Mouse (Mus musculus): Measurements from ENCODE around the gene Abca13. TPM values are rescaled to one million over a fixed set of nuclear protein-coding genes. Genes with fewer than 3 reads are reported as not detected.
"Not testable (repeated sequence)": the region's sequence is repeated elsewhere in the genome, so short reads cannot be mapped to it uniquely, and the experiment has no call there.

Abca13 gene
- total RNA-seq, 2 experiments from 2014 or later = 0.09 to 0.12 TPM

GRCm38 (mm10) chr11:9472400-9472799, 280.7 kb downstream of the Abca13 start:
- intact Hi-C loops (cut with DNase I) = no loop called here

GRCm38 (mm10) chr11:9481511-9481910, 289.8 kb downstream of the Abca13 start:
- DNase-seq (ENCODE audit: extremely low spot score in 1 of 2, low spot score in 2 of 2) = peak; percentile 25 to 36
- intact Hi-C loops (cut with DNase I) = loop anchor here (5.0 kb wide), 1 partner anchor 1651 kb away; no protein-coding TSS in a partner anchor

More at GRCm38 (mm10) chr11:9472400-9472799, 280.7 kb downstream of the Abca13 start:
- no peak for DNase-seq (ENCODE audit: extremely low spot score in 1 of 2, low spot score in 2 of 2)

DNA sequence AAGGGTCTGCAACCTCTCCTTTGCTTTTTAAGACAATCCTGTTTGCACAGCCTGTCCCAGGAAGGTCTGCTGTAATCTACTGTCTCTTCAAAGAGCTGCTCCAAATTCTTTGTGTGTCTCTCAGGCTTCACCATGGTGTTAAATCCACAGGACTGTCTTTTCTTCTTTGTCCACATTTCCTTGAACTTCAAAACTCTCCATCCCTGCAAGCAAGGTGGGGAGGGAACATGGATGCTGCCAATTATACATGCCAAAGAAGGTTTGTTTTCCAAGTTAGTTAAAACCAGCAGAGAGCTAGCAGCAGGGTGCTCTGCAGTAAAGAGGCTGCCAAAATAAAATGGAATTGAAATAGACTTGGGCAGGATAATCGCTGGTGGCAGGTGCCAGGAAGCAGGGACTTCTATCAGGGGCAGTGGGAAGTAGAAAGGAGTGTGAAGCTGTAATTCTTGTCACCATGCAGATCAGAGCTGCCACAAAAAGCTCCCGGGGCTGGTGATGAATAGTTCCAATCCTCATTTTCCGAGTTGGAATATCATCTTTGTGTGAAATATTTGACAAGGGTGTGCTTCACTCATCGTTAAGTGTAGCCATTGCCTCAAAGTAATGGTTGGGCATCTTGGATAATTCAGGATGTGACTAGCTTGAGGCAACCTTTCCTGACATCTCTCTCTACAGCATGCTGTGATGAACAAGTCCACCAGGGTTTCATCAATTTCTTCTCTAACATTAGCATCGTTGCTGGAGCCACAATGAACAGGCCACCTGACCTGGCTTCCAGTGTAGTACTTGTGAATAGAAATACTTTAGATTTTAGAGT, 308.8 kb downstream of the Abca13 start:
- peak; percentile 15 to 23 for DNase-seq (ENCODE audit: extremely low spot score in 1 of 2, low spot score in 2 of 2)
- intact Hi-C loops (cut with DNase I) = no loop called here

DNA sequence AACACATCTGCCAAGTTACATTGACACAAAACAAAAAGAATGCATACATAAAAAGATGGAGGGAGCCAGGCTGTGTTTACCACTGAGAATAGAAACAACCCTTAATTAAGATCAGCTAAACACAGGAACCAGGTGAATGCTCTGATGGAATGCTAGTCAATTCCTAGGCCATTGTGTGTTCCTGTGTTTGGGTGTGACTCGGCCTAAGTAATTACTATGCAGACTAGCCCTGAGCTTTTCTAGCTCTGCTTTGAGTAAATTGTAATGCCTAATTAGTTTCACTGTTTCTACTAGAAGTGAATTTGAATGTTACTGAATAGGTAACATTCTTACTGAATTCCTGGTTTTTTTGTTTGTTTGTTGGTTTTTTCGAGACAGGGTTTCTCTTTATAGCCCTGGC, 323.2 kb downstream of the Abca13 start:
- DNase-seq (ENCODE audit: extremely low spot score in 1 of 2, low spot score in 2 of 2); intact Hi-C loops (cut with DNase I): not testable (repeated sequence)

DNA sequence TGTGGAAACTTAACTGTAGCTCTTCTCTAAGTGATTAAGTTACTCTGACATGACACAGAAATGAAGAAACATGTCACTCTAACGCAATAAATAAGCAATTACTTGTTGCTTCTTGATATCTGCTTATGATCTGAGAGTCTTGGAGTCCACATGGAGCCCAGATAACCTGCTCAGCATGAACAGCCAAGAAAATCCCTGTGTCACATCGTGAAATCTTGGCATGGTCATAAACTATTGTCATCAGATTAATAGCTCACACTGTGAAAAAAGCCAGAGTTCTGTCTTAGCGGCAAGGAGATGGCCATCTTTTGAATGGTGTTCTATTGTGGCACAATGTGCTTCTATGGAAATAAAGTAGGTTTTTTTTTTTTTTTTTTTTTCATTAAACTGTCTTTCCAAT, 336.8 kb downstream of the Abca13 start:
- no peak for DNase-seq (ENCODE audit: extremely low spot score in 1 of 2, low spot score in 2 of 2)
- intact Hi-C loops (cut with DNase I) = no loop called here

GRCm38 (mm10) chr11:9531715-9532114, 340.0 kb downstream of the Abca13 start:
- intact Hi-C loops (cut with DNase I) = no loop called here
- DNase-seq (ENCODE audit: extremely low spot score in 1 of 2, low spot score in 2 of 2) = peak in 1 of 2 experiments; percentile 3

- no peak for DNase-seq (ENCODE audit: extremely low spot score in 1 of 2, low spot score in 2 of 2)
- intact Hi-C loops (cut with DNase I) = no loop called here
Observed at GRCm38 (mm10) chr11:9533189-9533588, 341.4 kb downstream of the Abca13 start.

DNA sequence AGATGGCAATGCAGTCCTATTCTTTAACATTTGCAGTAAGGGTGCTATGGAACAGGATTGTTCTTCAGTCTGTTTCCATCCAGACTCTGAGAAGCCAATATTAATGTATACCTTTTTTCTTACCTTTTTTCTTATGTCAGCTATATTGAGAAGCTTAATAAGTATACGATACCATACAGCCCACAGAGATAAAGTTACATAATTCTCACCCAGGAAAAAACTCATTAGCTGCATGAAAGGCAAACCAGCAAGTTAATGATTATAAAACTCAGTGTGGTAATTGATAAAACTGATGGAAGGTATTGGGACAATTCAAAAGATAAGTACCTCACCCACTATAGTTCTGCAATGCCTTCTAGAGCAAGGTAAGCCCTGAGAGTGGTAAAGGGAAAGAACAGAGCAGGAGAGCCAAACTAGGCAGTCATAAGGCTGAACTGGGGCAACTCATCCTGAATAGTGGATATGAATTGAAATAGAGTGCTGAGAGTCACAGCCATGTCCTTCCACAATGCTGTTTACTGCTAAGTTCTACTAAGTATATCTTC, 342.0 kb downstream of the Abca13 start:
- intact Hi-C loops (cut with DNase I) = no loop called here
- no peak for DNase-seq (ENCODE audit: extremely low spot score in 1 of 2, low spot score in 2 of 2)

DNA sequence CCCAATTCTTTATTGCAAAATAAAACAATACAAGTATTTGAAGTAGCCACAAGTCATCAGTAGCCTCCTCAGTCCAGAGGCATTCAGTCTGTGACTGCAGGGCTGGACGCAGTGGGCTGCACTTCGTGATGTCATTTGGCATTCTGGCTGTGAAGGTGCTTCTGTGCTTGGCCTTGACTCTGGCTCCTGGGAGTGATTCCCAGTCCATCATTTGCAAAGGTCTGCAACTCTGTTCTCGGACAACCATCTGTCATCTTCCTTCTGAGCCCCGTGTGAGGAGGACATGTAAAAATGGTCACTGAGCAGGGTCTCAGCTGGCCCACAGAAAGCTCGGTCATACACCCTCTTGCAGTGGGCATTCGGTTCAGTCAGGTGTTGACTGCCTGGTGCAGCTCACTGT, 345.1 kb downstream of the Abca13 start:
- intact Hi-C loops (cut with DNase I) = no loop called here
- DNase-seq (ENCODE audit: extremely low spot score in 1 of 2, low spot score in 2 of 2) = no peak

DNA sequence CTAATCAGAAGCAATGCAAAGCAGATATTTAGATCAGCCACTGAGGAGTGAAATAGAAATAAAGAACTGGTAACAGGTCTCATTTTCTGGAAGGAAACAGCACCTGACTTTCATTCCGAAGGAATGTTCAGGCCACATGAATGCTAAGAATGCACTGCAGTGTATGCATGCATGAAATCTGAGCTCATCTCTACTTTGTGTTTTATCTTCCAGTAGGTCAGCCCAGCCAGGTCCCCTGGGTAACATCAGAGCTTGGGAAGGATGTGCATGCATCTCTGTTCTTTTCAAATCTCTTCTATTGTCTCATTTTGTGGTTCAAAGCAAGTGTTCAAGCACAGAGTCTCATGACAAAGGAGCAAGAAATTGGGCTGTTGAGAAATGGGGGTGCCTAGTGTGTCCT, 346.6 kb downstream of the Abca13 start:
- intact Hi-C loops (cut with DNase I) = no loop called here
- no peak for DNase-seq (ENCODE audit: extremely low spot score in 1 of 2, low spot score in 2 of 2)

GRCm38 (mm10) chr11:9560026-9560425, 368.3 kb downstream of the Abca13 start:
- peak in 1 of 2 experiments; percentile 15 for DNase-seq (ENCODE audit: extremely low spot score in 1 of 2, low spot score in 2 of 2)
- intact Hi-C loops (cut with DNase I) = loop anchor here (10.0 kb wide), 1 partner anchor 145 kb away; no protein-coding TSS in a partner anchor

DNA sequence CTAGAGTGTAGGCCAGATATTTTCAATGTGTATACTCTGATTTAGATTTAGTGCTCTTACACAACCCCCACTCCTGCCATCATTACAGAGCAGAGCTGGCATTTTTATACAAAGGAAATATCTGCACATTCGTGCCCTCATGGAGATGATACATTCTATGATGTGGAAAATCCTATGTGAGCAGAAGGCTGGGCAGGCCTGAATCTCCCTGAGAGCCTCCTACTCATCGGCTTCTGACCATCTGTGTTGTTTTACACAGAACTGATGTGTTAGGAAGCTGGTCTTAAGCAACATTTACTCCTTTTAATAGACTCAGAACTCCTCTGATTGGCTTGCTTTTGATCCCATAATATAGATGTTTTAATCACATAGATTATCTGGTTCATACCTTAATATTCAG, 376.6 kb downstream of the Abca13 start:
- DNase-seq (ENCODE audit: extremely low spot score in 1 of 2, low spot score in 2 of 2) = peak in 1 of 2 experiments; percentile 30
- intact Hi-C loops (cut with DNase I) = loop anchor here (10.0 kb wide), 1 partner anchor 154 kb away; no protein-coding TSS in a partner anchor

GRCm38 (mm10) chr11:9570319-9570718, 378.6 kb downstream of the Abca13 start:
- no peak for DNase-seq (ENCODE audit: extremely low spot score in 1 of 2, low spot score in 2 of 2)
- intact Hi-C loops (cut with DNase I) = no loop called here

- intact Hi-C loops (cut with DNase I) = no loop called here
- DNase-seq (ENCODE audit: extremely low spot score in 1 of 2, low spot score in 2 of 2) = no peak
Observed at GRCm38 (mm10) chr11:9574894-9575293, 383.2 kb downstream of the Abca13 start.

GRCm38 (mm10) chr11:9591757-9592316, 400.1 kb downstream of the Abca13 start:
- intact Hi-C loops (cut with DNase I) = no loop called here
- DNase-seq (ENCODE audit: extremely low spot score in 1 of 2, low spot score in 2 of 2) = no peak

DNA sequence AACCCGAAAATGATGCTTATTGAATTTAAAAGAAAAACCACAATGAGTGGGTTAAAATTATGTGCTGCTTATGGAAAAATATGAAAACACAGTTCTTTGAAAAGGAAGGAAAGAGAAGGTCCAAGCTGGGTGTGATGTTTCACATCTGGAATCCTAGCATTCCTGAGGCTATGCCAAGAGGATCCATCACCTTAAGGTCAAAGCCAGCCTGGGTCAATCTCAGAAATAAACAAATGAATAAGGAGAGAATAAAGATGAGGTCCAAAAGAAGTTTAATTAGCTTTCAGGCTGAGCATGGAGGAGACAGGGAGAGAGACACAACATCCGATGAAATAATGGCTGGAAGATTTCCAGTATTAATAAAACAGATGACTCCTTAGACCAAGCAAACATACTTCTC, 405.6 kb downstream of the Abca13 start:
- no peak for DNase-seq (ENCODE audit: extremely low spot score in 1 of 2, low spot score in 2 of 2)
- intact Hi-C loops (cut with DNase I) = no loop called here

DNA sequence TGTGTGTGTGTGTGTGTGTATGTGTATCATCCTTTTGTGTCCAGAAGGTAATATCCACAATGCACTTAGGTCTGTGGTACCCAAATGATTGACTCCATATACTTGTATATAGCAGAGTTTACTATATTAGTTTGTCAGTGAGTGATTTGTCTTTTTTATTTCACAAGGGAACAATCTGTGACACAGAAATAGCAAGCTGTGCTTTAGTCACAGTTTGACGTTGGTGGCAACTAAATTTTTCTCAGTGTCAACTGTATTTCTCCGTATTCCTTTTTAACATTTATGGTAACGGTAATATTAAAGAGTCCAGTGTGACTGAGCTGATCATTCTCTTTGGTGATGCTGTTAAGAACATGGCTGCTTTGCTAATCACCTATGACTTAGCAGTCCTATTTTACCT, 409.4 kb downstream of the Abca13 start:
- no peak for DNase-seq (ENCODE audit: extremely low spot score in 1 of 2, low spot score in 2 of 2)

GRCm38 (mm10) chr11:9602137-9602536, 410.4 kb downstream of the Abca13 start:
- intact Hi-C loops (cut with DNase I) = no loop called here
- DNase-seq (ENCODE audit: extremely low spot score in 1 of 2, low spot score in 2 of 2) = no peak

More for the DNA sequence above, 409.4 kb downstream of the Abca13 start:
- intact Hi-C loops (cut with DNase I) = no loop called here

DNA sequence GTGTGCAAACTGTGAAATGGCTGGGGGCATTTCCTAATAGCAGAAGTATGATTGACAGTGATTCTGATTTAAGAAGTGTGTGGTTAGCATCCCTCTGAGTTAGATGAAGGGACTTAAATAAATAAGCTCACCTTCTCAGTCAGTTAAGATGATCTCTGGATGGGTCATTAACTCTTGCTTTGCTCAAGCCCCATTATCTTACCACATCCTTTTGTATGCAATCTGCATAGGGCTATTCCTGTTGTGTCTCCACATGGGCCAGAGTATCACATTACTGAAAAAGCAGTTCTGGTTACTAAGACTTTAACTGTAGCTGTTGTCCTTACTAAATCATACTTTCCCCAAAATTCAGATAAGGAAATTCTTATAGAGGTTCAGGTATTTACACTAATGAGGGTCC, 416.5 kb downstream of the Abca13 start:
- DNase-seq (ENCODE audit: extremely low spot score in 1 of 2, low spot score in 2 of 2) = no peak

DNA sequence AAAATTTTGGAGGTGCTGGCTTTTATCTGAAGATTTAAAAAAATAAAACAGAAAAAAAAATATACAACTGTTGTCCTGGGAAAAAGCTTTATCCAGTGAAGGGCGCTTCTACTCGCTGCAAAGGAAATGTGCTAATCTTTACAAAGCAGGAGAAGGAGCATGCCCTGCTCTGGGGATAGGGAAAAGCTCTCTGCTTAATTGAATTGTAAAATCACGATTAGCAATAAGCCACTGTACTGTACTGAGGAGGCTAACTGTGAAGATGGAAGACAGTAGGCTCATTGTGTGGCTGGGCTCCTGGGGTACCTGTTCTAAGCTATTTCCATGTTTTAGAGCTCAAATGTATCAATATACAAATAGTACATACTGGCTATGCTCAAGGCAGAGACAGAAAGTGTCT, 417.3 kb downstream of the Abca13 start:
- intact Hi-C loops (cut with DNase I) = no loop called here
- DNase-seq (ENCODE audit: extremely low spot score in 1 of 2, low spot score in 2 of 2) = no peak

More for the DNA sequence above, 416.5 kb downstream of the Abca13 start:
- intact Hi-C loops (cut with DNase I) = no loop called here
